Mouse (Mus musculus) mouse trophoblast stem cell (cell line): ENCODE data around the gene Npm3.

Experiments used
- in situ Hi-C, 2 experiments: fragments of 300-500 bp; cut with MseI, MboI; formaldehyde crosslinking; loops; 2 replicates in 1 of 2; 3 replicates in 1 of 2; pipeline ENCODE4 v1.15.1; 2025

Gene Npm3

GRCm38 (mm10) chr19:45753551-45753950, 4.2 kb upstream of the Npm3 start:
- in situ Hi-C loops, result no loop called here

- in situ Hi-C loops, result no loop called here
Measured at GRCm38 (mm10) chr19:45751881-45752280, 2.5 kb upstream of the Npm3 start.

- in situ Hi-C loops, result loop anchor here (10.0 kb wide), 1 partner anchor 174 kb away; no protein-coding TSS in a partner anchor
Measured at GRCm38 (mm10) chr19:45748691-45749242, 624 bp downstream of the Npm3 start.

GRCm38 (mm10) chr19:45748206-45748605, 1.2 kb downstream of the Npm3 start:
- in situ Hi-C loops, result loop anchor here (10.0 kb wide), 1 partner anchor 173 kb away; no protein-coding TSS in a partner anchor

- in situ Hi-C loops, result loop anchor here (10.0 kb wide), 1 partner anchor 172 kb away; no protein-coding TSS in a partner anchor
Measured at GRCm38 (mm10) chr19:45747028-45747867, 2.1 kb downstream of the Npm3 start.

GRCm38 (mm10) chr19:45746153-45747020, 3.0 kb downstream of the Npm3 start:
- in situ Hi-C loops, result loop anchor here (10.0 kb wide), 1 partner anchor 172 kb away; no protein-coding TSS in a partner anchor

- in situ Hi-C loops, result loop anchor here (10.0 kb wide), 1 partner anchor 171 kb away; no protein-coding TSS in a partner anchor
Measured at GRCm38 (mm10) chr19:45745344-45746152, 3.8 kb downstream of the Npm3 start.

GRCm38 (mm10) chr19:45743619-45744018, 5.8 kb downstream of the Npm3 start:
- in situ Hi-C loops, result loop anchor here (10.0 kb wide), 1 partner anchor 169 kb away; no protein-coding TSS in a partner anchor

- in situ Hi-C loops, result loop anchor here (10.0 kb wide), 1 partner anchor 168 kb away; no protein-coding TSS in a partner anchor
Measured at GRCm38 (mm10) chr19:45742984-45743575, 6.3 kb downstream of the Npm3 start.

GRCm38 (mm10) chr19:45742218-45742983, 7.0 kb downstream of the Npm3 start, which contains the start of gene Fgf8:
Gene Fgf8, minus strand, starts transcription at chr19:45742915.
- in situ Hi-C loops, result loop anchor here (10.0 kb wide), 1 partner anchor 168 kb away; no protein-coding TSS in a partner anchor

GRCm38 (mm10) chr19:45741431-45742217, 7.8 kb downstream of the Npm3 start:
- in situ Hi-C loops, result loop anchor here (10.0 kb wide), 1 partner anchor 167 kb away; no protein-coding TSS in a partner anchor

- in situ Hi-C loops, result loop anchor here (10.0 kb wide), 1 partner anchor 166 kb away; no protein-coding TSS in a partner anchor
Measured at GRCm38 (mm10) chr19:45740817-45741216, 8.6 kb downstream of the Npm3 start.

- in situ Hi-C loops, result loop anchor here (10.0 kb wide), 1 partner anchor 165 kb away; no protein-coding TSS in a partner anchor
Measured at GRCm38 (mm10) chr19:45740233-45740632, 9.2 kb downstream of the Npm3 start.

GRCm38 (mm10) chr19:45738521-45738920, 10.9 kb downstream of the Npm3 start:
- in situ Hi-C loops, result no loop called here

- in situ Hi-C loops, result no loop called here
Measured at GRCm38 (mm10) chr19:45737846-45738484, 11.4 kb downstream of the Npm3 start.

GRCm38 (mm10) chr19:45737208-45737845, 12.1 kb downstream of the Npm3 start:
- in situ Hi-C loops, result no loop called here

GRCm38 (mm10) chr19:45736855-45737207, 12.6 kb downstream of the Npm3 start:
- in situ Hi-C loops, result no loop called here
